Mouse (Mus musculus) neural tube, embryonic 10.5 days (tissue): Measurements from ENCODE around the gene Txnl4b.
A peak's percentile ranks its signal among the peaks of the same experiment; 100 is the strongest.

ENCODE experiments used
- DNase-seq: peaks from one replicate; pipeline ENCODE4 v3.0.0-alpha.2; 2017; ENCODE audit warnings: low spot score; ENCODE audit errors: extremely low spot score

Gene Txnl4b

GRCm38 (mm10) chr8:109593117-109593788, 27.6 kb downstream of the Txnl4b start:
- DNase-seq, result no peak

- peak; percentile 66 for DNase-seq
These were observed 30.2 kb downstream of the Txnl4b start for GRCm38 (mm10) chr8:109595854-109596253.

- DNase-seq, result no peak
These were observed 41.0 kb downstream of the Txnl4b start for GRCm38 (mm10) chr8:109606725-109607124.

GRCm38 (mm10) chr8:109607650-109608049, 42.0 kb downstream of the Txnl4b start:
- DNase-seq, result peak; percentile 14

- peak; percentile 93 for DNase-seq
These were observed 42.8 kb downstream of the Txnl4b start, which contains the start of gene Dhodh for GRCm38 (mm10) chr8:109608271-109609152. Dhodh (minus strand) TSS chr8:109608673.

- DNase-seq, result peak; percentile 14
These were observed 43.4 kb downstream of the Txnl4b start for GRCm38 (mm10) chr8:109609153-109609502.

- DNase-seq, result no peak
These were observed 48.8 kb downstream of the Txnl4b start, which contains the start of gene Pkd1l3 for GRCm38 (mm10) chr8:109614243-109615210. Pkd1l3 (plus strand) TSS chr8:109614517.

- no peak for DNase-seq
These were observed 49.9 kb downstream of the Txnl4b start for GRCm38 (mm10) chr8:109615569-109615968.
